Mouse (Mus musculus) kidney, postnatal 14 days (tissue): ENCODE measurements around the gene Ltbp3.

Experiments
- DNase-seq: peaks from one replicate; pipeline ENCODE4 v3.0.0; 2022; ENCODE audit warnings: mixed read lengths

Gene Ltbp3

GRCm38 (mm10) chr19:5756991-5757636 lies 16.4 kb downstream of the Ltbp3 start:
- no peak for DNase-seq

- no peak for DNase-seq
These were observed 18.2 kb downstream of the Ltbp3 start for GRCm38 (mm10) chr19:5758878-5759403.

DNA sequence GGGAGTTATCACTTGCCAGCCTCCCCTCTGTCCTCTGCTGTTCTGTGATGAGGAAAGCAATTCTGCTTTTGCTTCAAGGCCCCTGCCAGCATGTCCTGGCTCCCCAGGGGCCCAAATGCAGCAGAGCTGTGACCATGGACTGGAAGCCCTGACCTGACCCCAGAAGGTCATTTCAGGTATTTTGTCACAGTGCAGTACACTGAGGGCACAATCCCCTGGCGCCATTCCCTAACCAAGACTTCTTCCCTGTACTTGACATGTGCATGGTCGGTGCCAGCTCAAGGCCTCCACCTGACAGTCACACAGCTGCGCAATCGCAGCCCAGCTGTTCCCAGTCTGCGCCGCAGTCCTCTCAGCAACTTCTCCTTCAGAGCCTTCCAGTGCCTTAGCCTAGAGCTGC lies 22.5 kb downstream of the Ltbp3 start:
- no peak for DNase-seq

GRCm38 (mm10) chr19:5767271-5767670 lies 26.6 kb downstream of the Ltbp3 start:
- DNase-seq: peak; percentile 45

DNA sequence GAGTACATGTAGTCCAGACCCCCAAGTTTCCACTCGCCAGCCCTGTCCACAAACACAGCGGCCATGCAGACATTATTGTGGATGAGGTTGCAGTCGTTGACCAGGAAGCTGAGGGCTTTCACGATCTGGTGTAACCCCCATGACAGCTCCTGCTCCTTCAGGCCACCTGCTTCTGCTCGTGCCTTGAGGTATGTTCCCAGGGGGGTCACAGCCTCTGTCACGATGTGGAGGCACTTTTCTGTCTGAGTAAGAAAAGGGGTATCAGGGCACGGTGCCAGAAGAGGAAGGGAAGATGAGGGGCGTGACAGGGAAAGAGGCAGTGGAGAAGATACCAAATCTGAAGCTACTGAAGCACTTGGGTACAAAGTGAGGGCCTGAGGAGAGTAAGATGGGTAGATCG lies 29.6 kb downstream of the Ltbp3 start:
- no peak for DNase-seq

GRCm38 (mm10) chr19:5770925-5771860 lies 30.5 kb downstream of the Ltbp3 start, which contains the start of gene Scyl1:
TSS of gene Scyl1 (minus strand) at chr19:5771419.
- DNase-seq: peak; percentile 97

DNA sequence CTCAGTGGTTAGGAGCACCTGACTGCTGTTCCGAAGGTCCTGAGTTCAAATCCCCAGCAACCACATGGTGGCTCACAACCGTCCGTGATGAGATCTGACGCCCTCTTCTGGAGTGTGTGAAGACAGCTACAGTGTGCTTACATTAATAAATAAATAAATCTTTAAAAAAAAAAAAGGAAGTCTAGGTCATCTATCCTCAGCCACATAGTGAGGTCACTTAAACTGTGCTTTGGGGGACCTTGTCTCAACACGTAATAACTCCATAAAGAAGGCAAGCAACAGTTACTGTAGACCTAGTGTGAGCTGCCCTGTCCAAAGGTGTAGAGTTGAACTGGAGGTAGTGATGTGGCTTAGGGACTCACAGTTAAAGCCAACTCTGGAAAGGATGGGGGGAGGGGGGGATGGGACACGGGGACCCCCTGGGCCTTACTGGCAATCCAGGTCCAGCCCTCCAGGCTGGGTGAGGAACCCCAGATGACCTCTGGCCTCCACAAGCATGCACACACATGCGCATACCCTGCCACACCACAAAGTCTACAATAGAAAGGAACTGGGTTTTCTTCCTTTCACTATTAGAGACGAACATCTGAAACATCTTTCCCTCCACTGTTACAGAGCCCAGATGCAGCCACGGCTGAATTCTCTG lies 36.8 kb downstream of the Ltbp3 start:
- no peak for DNase-seq

DNA sequence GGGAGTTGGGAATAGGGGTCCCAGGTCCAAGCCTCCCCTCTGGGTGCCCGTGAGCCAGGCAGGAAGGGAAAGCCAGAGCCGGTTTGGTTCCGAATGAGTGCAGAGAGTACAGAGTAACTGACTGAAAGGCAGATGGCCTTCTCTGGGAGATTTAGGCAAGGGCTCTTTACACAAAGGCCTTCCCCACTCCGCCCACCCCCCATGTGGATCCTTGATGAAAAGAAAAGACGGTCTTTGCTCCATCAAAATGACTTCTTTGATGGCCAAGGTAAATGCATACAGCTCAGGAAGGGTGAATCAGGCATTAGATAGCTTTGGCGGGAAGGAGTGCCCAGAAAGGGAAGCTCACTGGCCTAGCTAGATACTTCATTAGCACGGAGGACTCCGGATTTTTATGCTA lies 37.6 kb downstream of the Ltbp3 start:
- no peak for DNase-seq

DNA sequence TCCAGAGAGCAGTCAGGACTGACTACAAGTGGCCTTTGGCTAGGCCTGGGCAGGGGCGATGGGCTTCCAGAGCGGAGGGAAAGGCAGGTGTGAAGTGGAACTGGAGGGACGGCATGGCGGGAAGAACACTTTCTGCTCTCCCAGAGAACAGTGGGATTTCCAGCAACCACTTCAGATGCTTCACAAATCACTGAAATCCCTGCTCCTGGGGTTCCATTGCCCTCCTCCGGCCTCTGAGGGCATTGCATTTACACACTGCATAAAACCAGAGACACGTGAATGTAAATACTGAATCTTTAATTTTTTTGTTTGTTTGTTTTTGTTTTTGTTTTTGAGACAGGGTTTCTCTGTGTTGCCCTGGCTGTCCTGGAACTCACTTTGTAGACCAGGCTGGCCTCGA lies 39.5 kb downstream of the Ltbp3 start:
- peak; percentile 49 for DNase-seq

DNA sequence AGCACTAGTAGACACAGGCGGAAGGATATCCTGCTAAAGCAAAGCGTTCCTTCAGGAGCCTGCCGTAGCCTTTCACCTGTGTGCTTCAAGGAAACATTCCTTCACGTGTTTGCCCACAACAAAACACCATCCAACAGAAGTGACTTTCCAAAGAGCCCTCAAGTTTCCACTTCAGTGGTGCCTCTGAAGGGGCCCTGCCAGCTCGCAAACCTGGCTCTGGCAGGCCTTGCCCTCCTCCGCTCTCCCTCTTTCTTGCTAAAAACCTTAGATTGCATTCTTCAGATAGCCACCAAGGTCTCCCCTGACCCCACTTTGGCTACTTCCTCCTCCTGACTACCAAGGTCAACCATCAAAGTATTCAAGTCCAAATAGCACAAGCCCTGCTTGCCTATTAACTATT lies 40.8 kb downstream of the Ltbp3 start:
- no peak for DNase-seq

GRCm38 (mm10) chr19:5782121-5782520 lies 41.4 kb downstream of the Ltbp3 start:
- no peak for DNase-seq

DNA sequence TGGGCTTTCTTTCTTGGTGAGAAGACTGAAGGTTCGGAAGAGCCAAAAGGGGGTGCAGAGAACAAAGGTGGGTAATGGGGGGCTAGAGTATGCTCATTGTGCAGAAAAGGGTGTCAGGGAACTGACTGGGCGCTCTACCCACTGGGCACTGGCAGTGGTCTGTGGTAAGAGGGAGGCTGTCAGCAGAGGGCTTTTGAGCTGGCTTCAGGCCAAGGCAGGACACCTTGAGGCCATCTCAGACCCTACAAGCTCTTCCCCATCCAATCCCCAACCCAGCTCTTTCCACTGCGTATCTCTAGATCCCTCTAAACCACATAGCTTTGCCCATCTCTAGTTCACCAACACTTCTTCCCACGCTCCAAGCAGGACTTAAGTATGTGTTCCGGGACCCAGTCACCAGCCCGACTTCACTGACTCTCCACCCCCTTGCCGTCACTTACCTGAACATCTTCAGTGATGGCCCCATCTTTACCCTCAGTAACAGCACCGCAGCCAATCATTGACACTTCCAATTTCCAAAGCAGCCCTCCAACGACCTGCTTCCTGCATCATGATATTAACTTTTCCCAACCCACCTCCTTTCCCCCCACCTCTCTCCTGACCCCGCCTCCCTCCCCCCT lies 44.4 kb downstream of the Ltbp3 start:
- DNase-seq: no peak

DNA sequence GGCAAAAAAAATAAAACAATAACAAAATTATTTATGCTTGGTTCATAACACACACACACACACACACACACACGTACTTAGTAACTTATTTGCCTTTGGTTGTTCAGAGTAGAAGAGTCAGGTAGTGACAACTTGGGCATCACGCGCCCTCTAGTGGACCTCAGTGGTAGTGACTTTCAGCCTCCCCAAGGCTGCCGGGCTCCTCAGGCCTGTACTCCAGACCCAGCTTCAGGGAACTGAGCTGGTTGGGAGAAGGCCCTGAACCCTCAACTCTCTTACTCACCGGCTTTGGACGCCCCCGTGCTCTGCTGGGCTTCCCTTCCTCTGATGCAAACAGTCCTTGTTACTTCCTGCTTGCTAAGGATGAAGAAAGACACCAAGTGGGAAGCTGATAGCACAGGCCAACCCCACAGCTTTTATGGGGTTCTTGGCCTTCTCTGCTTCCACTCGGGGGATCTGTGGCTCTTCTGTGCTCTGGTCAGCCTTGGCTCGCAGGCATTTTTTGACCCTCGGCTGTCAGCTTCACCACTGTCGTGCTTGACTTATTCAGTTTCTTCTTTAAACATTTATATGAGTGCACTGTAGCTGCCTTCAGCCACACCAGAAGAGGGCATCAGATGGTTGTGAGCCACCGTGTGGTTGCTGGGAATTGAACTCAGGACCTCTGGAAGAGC lies 45.9 kb downstream of the Ltbp3 start:
- peak; percentile 92 for DNase-seq

DNA sequence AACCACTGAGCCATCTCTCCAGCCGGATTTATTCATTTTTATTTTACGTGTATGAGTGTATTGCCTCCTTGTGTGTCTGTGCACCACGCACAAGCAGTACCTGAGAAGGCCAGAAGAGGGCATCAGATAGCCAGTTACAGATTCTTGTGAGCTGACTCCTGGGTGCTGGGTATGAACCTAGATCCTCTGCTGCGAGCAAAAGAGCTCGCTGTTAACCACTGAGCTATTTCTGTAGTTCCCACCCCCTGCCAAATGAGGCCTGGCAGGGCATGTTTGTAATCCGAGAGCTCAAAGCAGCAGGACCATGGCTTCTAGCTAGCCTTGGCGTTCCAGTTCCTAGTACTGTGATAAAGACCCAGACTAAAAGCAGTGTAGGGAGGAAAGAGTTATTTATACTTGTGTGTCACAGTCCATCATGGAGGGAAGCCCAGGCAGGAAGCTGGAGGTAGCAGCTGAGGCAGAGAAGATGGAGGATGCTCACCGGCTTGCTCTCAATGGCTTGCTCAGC lies 46.5 kb downstream of the Ltbp3 start:
- peak; percentile 90 for DNase-seq

- DNase-seq: no peak
These were observed 47.2 kb downstream of the Ltbp3 start for GRCm38 (mm10) chr19:5787920-5788319.

DNA sequence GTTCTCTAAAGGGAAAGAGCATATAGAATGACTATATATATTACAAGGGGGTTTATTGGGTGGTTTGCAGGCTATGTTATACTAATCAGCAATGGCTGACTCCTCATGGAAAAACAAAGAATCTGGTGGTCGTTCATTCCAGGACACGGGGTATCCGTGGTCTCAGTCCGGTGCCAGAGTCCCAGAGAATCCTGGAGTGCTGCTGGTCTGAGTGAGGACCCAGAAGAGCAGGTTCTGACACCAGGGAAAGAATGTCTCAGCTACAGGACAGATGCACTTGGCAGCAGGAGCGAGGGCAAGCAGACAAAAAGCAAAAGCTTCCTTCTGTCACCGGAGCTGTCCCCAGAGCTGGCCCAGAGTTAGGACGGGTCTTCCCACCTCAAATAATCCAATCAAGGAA lies 47.9 kb downstream of the Ltbp3 start:
- DNase-seq: no peak

GRCm38 (mm10) chr19:5789066-5789465 lies 48.4 kb downstream of the Ltbp3 start:
- no peak for DNase-seq

DNA sequence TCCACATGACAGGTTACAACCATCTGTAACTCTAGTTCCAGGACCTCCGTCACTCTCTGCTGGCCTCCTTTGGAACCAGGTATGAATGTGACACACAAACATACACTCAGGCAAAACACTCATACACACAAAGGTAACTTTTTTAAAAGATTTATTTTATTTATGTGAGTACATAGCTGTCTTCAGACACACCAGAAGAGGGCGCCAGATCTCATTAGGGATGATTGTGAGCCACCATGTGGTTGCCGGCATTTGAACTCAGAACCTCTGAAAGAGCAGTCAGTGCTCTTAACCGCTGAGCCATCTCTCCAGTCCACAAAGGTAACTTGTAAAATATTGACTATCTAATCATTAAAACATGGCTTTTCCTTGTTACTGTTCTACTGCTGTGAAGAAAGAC lies 50.6 kb downstream of the Ltbp3 start:
- no peak for DNase-seq

GRCm38 (mm10) chr19:5793116-5793515 lies 52.4 kb downstream of the Ltbp3 start:
- peak; percentile 81 for DNase-seq

- DNase-seq: peak; percentile 42
These were observed 53.4 kb downstream of the Ltbp3 start for GRCm38 (mm10) chr19:5793917-5794770.
